Mouse (Mus musculus): Measurements from ENCODE around the gene Prdm1. TPM values are rescaled to one million over a fixed set of nuclear protein-coding genes. Genes with fewer than 3 reads are reported as not detected.

The Prdm1 gene
- total and polyA plus RNA-seq, 3 experiments, result 4.7 to 13.6 (median 8.0) TPM

DNA sequence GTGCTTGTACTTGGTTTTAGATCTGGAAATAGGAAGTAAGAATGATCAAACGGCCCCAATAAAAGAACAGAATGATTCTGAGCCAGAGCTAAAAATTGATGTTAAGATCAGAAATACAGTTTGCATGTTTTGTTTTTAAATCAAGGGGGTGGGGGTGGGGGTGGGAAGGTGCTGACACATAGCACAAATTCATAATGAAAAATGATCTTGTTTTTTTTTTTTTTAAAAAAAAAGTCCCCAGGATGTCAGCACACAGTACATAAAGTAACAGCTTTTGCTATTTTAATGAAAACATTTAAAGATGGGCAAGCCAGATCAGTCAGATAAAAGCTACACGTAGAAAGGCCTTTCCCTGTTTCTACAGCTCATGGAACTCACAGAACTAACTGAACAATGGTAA, 74.2 kb downstream of the Prdm1 start:
- Histone ChIP-seq H3K27ac (ENCODE audit: insufficient read depth, low read depth) (peak overlapping the region; percentile 97), H3K27me3 (replicated peaks) (no peaks in the 10 kb centered on the region), H3K36me3 (replicated peaks in 1 of 2; ENCODE audit: control insufficient read depth in 1 of 2, insufficient read depth in 1 of 2, low read length in 1 of 2) (peaks cover 0 to 4% of the 10 kb centered on the region in 2 experiments), H3K79me2 (replicated peaks; ENCODE audit: control insufficient read depth, extremely low read depth, insufficient read depth, poor library complexity, severe bottlenecking) (peaks cover 54% of the 10 kb centered on the region), H3K9ac (ENCODE audit: insufficient read depth, low read depth) (peak overlapping the region; percentile 78), H3K9me3 (replicated peaks; ENCODE audit: low read length) (no peaks in the 10 kb centered on the region), H3K4me3 (replicated peaks in 1 of 3; ENCODE audit: low read depth in 2 of 3, low read length in 2 of 3, poor library complexity in 1 of 3) (peak overlapping the region; percentile 25 to 87 (median 58)), H3K4me1 (ENCODE audit: control insufficient read depth in 1 of 2, insufficient read depth in 2 of 2) (peaks cover 4 to 74% of the 10 kb centered on the region in 2 experiments), H3K4me2 (ENCODE audit: insufficient read depth, low read depth, poor library complexity, severe bottlenecking) (peak overlapping the region; percentile 99)
- in situ Hi-C loops (cut with MboI; ENCODE audit: low pct_ligation_motif_present, low pct_unique_long_range_greater_than_20kb, low sequenced_read_pairs) (loop anchor here (10.0 kb wide), 4 partner anchors 159 to 591 kb away; no protein-coding TSS in a partner anchor), dilution Hi-C loops (cut with MboI; ENCODE audit: extremely low pct_ligation_motif_present, extremely low pct_unique_long_range_greater_than_20kb, low sequenced_read_pairs) (no loop called here)
- DNase-seq (ENCODE audit: extremely low read depth), result no peak
- TF ChIP-seq TBP (conservative IDR thresholded peaks at IDR 0.05; ENCODE audit: low read depth, low read length), result 0 out of 2 replicates have a peak, but pooled peaks have one; percentile 11
- 0 out of 2 replicates have a peak, but pooled peaks have one; percentile 16 for TF ChIP-seq CHD2 (IDR thresholded peaks at IDR 0.05; ENCODE audit: low read length)
- peak; percentile 92 for TF ChIP-seq ZNF384 (IDR thresholded peaks at IDR 0.05; ENCODE audit: low read depth, low read length)
- 0 out of 2 replicates have a peak, but pooled peaks have one; percentile 24 for TF ChIP-seq ETS1 (conservative IDR thresholded peaks at IDR 0.05; ENCODE audit: low read depth, low read length)
- TF ChIP-seq IRF4 (IDR thresholded peaks at IDR 0.05; ENCODE audit: low read depth, low read length), result peak; percentile 35; the same call in 1 of the 2 replicates
- no peak for TF ChIP-seq UBTF (IDR thresholded peaks at IDR 0.05; ENCODE audit: low read depth, low read length)
- no peak for TF ChIP-seq MAFK (IDR thresholded peaks at IDR 0.05; ENCODE audit: insufficient replicate concordance, low read length)

- in situ Hi-C loops (cut with MboI; ENCODE audit: low pct_ligation_motif_present, low pct_unique_long_range_greater_than_20kb, low sequenced_read_pairs), result loop anchor here (10.0 kb wide), 4 partner anchors 156 to 594 kb away; no protein-coding TSS in a partner anchor
- H3K27ac ChIP-seq (ENCODE audit: insufficient read depth, low read depth), result peak overlapping the region; percentile 99
- H3K79me2 ChIP-seq (replicated peaks; ENCODE audit: control insufficient read depth, extremely low read depth, insufficient read depth, poor library complexity, severe bottlenecking), result peaks cover 45% of the 10 kb centered on the region
- H3K4me2 ChIP-seq (ENCODE audit: insufficient read depth, low read depth, poor library complexity, severe bottlenecking), result peak overlapping the region; percentile 91
- no peak overlapping the region for H3K4me3 ChIP-seq (replicated peaks in 1 of 3; ENCODE audit: low read depth in 2 of 3, low read length in 2 of 3, poor library complexity in 1 of 3)
- H3K9ac ChIP-seq (ENCODE audit: insufficient read depth, low read depth), result peak overlapping the region; percentile 78
- DNase-seq (ENCODE audit: extremely low read depth), result no peak
- H3K27me3 ChIP-seq (replicated peaks), result no peaks in the 10 kb centered on the region
- peaks cover 4 to 92% of the 10 kb centered on the region in 2 experiments for H3K4me1 ChIP-seq (ENCODE audit: control insufficient read depth in 1 of 2, insufficient read depth in 2 of 2)
- no peaks in the 10 kb centered on the region for H3K9me3 ChIP-seq (replicated peaks; ENCODE audit: low read length)
- dilution Hi-C loops (cut with MboI; ENCODE audit: extremely low pct_ligation_motif_present, extremely low pct_unique_long_range_greater_than_20kb, low sequenced_read_pairs), result no loop called here
- H3K36me3 ChIP-seq (replicated peaks in 1 of 2; ENCODE audit: control insufficient read depth in 1 of 2, insufficient read depth in 1 of 2, low read length in 1 of 2), result peaks cover 0 to 18% of the 10 kb centered on the region in 2 experiments
- TF ChIP-seq USF2 (conservative IDR thresholded peaks at IDR 0.05; ENCODE audit: low read depth, low read length) (no peak), MYC (IDR thresholded peaks at IDR 0.05; ENCODE audit: low read depth, low read length) (peak; percentile 14; the same call in 1 of the 2 replicates), E2F4 (IDR thresholded peaks at IDR 0.05; ENCODE audit: insufficient replicate concordance, low read depth, low read length) (0 out of 2 replicates have a peak, but pooled peaks have one; percentile 13), POLR2AphosphoS2 (IDR thresholded peaks at IDR 0.05; ENCODE audit: low read depth, low read length) (no peak), SIN3A (IDR thresholded peaks at IDR 0.05; ENCODE audit: low read length) (peak; percentile 24; the same call in 1 of the 2 replicates), GABPA (IDR thresholded peaks at IDR 0.05; ENCODE audit: insufficient replicate concordance, low read depth, low read length) (no peak), NELFE (IDR thresholded peaks at IDR 0.05; ENCODE audit: low read depth, low read length) (0 out of 2 replicates have a peak, but pooled peaks have one; percentile 25), TBP (conservative IDR thresholded peaks at IDR 0.05; ENCODE audit: low read depth, low read length) (no peak), JUND (conservative IDR thresholded peaks at IDR 0.05; ENCODE audit: low read depth, low read length) (0 out of 2 replicates have a peak, but pooled peaks have one; percentile 32), ZKSCAN1 (IDR thresholded peaks at IDR 0.05; ENCODE audit: borderline replicate concordance, low read depth, low read length) (no peak), CHD1 (IDR thresholded peaks at IDR 0.05; ENCODE audit: low read depth, low read length) (0 out of 2 replicates have a peak, but pooled peaks have one; percentile 55), MEF2A (IDR thresholded peaks at IDR 0.05; ENCODE audit: borderline replicate concordance, low read depth, low read length) (no peak), ZMIZ1 (IDR thresholded peaks at IDR 0.05; ENCODE audit: low read depth, low read length) (no peak), CHD2 (IDR thresholded peaks at IDR 0.05; ENCODE audit: low read length) (no peak), UBTF (IDR thresholded peaks at IDR 0.05; ENCODE audit: low read depth, low read length) (no peak), ZC3H11A (IDR thresholded peaks at IDR 0.05; ENCODE audit: low read depth, low read length) (no peak), SMC3 (IDR thresholded peaks at IDR 0.05; ENCODE audit: low read depth, low read length) (no peak), IRF4 (IDR thresholded peaks at IDR 0.05; ENCODE audit: low read depth, low read length) (0 out of 2 replicates have a peak, but pooled peaks have one; percentile 13), MAX (IDR thresholded peaks at IDR 0.05; ENCODE audit: low read length) (no peak), PAX5 (IDR thresholded peaks at IDR 0.05; ENCODE audit: low read length) (no peak), TCF12 (IDR thresholded peaks at IDR 0.05; ENCODE audit: low read depth, low read length) (no peak), MAZ (IDR thresholded peaks at IDR 0.05; ENCODE audit: low read depth, low read length) (no peak), CTCF (conservative IDR thresholded peaks at IDR 0.05 in 1 of 2, IDR thresholded peaks at IDR 0.05 in 1 of 2; ENCODE audit: low read depth in 2 of 2, low read length in 2 of 2) (no peak), POLR2A (IDR thresholded peaks at IDR 0.05; ENCODE audit: low read depth, low read length) (no peak), NRF1 (IDR thresholded peaks at IDR 0.05; ENCODE audit: low read depth, low read length) (no peak), USF1 (IDR thresholded peaks at IDR 0.05; ENCODE audit: low read depth, low read length) (no peak), HCFC1 (IDR thresholded peaks at IDR 0.05; ENCODE audit: low read depth, low read length) (no peak; the same call in 1 of the 2 replicates), MAFK (IDR thresholded peaks at IDR 0.05; ENCODE audit: insufficient replicate concordance, low read length) (0 out of 2 replicates have a peak, but pooled peaks have one; percentile 16), MXI1 (IDR thresholded peaks at IDR 0.05; ENCODE audit: low read depth, low read length) (peak; percentile 55; the same call in 1 of the 2 replicates)
Observed at GRCm38 (mm10) chr10:44450835-44451234, 77.5 kb downstream of the Prdm1 start.
